Mouse (Mus musculus) forebrain, embryonic 15.5 days (tissue): Measurements from ENCODE around the gene Hephl1. TPM values are rescaled to one million over a fixed set of nuclear protein-coding genes. Genes with fewer than 3 reads are reported as not detected.

Experiments used
- ATAC-seq: fragments of 200-750 bp; cut with Nextera tagmentation; replicated peaks from 2 replicates; pipeline ENCODE4 v1.8.0; 2017; ENCODE audit warnings: mild to moderate bottlenecking, moderate TSS enrichment, moderate library complexity
- H3K27ac ChIP-seq: fragments of 300-500 bp; sonication (generic); replicated peaks from 2 replicates; pipeline ENCODE4 v1.5.1; 2015; ENCODE audit warnings: mild to moderate bottlenecking, inconsistent platforms
- H3K27me3 ChIP-seq: fragments of 300-500 bp; sonication (generic); 2 replicates; pipeline ENCODE4 v1.6.1; 2015; ENCODE audit warnings: inconsistent platforms
- H3K36me3 ChIP-seq: fragments of 300-500 bp; sonication (generic); 2 replicates; pipeline ENCODE4 v1.6.1; 2015; ENCODE audit warnings: mild to moderate bottlenecking, inconsistent platforms
- H3K4me1 ChIP-seq: fragments of 300-500 bp; sonication (generic); 2 replicates; pipeline ENCODE4 v1.6.1; 2015; ENCODE audit warnings: inconsistent platforms
- H3K4me2 ChIP-seq: fragments of 300-500 bp; sonication (generic); replicated peaks from 2 replicates; pipeline ENCODE4 v1.6.1; 2015; ENCODE audit warnings: mild to moderate bottlenecking, inconsistent platforms
- H3K4me3 ChIP-seq: fragments of 300-500 bp; sonication (generic); 2 replicates; pipeline ENCODE4 v1.5.1; 2015; ENCODE audit warnings: mild to moderate bottlenecking, inconsistent platforms
- H3K9ac ChIP-seq: fragments of 300-500 bp; sonication (generic); replicated peaks from 2 replicates; pipeline ENCODE4 v1.6.1; 2015; ENCODE audit warnings: mild to moderate bottlenecking, inconsistent platforms
- H3K9me3 ChIP-seq: fragments of 300-500 bp; sonication (generic); 2 replicates; pipeline ENCODE4 v1.6.1; 2016; ENCODE audit warnings: inconsistent platforms
- WGBS: fragments of 180-500 bp; shearing (Covaris S2); methylation state at CpG from one replicate; pipeline ENCODE4 v1.1.7; 2015; ENCODE audit warnings: mixed read lengths; 5-methylcytosine and 5-hydroxymethylcytosine counted together
- polyA plus RNA-seq: library from polyadenylated mRNA; unstranded; fragments of >200 nt; fragmentation: Nextera tagmentation; extraction: Ambion mirVana; gene quantifications from 2 replicates; pipeline ENCODE4 v1.2.1, GENCODE M21; 2015

Gene Hephl1
- polyA plus RNA-seq, 1 experiment from 2014 or later: not detected

- peaks cover 10% of the 10 kb centered on the region; the same call in 1 of the 2 replicates for H3K36me3 ChIP-seq
- H3K27me3 ChIP-seq: no peaks in the 10 kb centered on the region
- no peaks in the 10 kb centered on the region for H3K9me3 ChIP-seq
- peaks cover 2% of the 10 kb centered on the region; the same call in 1 of the 2 replicates for H3K4me1 ChIP-seq
- no peak overlapping the region for H3K27ac ChIP-seq
- no peak overlapping the region for H3K9ac ChIP-seq
- H3K4me3 ChIP-seq: no peak overlapping the region
- no peak for ATAC-seq
- 72% methylated on average over 8 of the region's 8 CpGs for WGBS
- no peak overlapping the region for H3K4me2 ChIP-seq
These were observed 81.1 kb downstream of the Hephl1 start for GRCm38 (mm10) chr9:15030771-15031170.

GRCm38 (mm10) chr9:15029025-15029727 lies 82.7 kb downstream of the Hephl1 start:
- ATAC-seq: peak; percentile 41; the same call in 1 of the 2 replicates
- Histone ChIP-seq H3K4me1 (peaks cover 2% of the 10 kb centered on the region; the same call in 1 of the 2 replicates), H3K9me3 (no peaks in the 10 kb centered on the region), H3K27ac (no peak overlapping the region), H3K4me2 (no peak overlapping the region), H3K4me3 (no peak overlapping the region), H3K9ac (no peak overlapping the region), H3K36me3 (peaks cover 10% of the 10 kb centered on the region; the same call in 1 of the 2 replicates), H3K27me3 (no peaks in the 10 kb centered on the region)
- 52% methylated on average over 5 of the region's 5 CpGs for WGBS

GRCm38 (mm10) chr9:15027725-15028124 lies 84.2 kb downstream of the Hephl1 start:
- WGBS: 68% methylated on average over 3 of the region's 3 CpGs
- Histone ChIP-seq H3K4me2 (no peak overlapping the region), H3K36me3 (peaks cover 10% of the 10 kb centered on the region; the same call in 1 of the 2 replicates), H3K27ac (no peak overlapping the region), H3K9ac (no peak overlapping the region), H3K27me3 (no peaks in the 10 kb centered on the region), H3K4me1 (peaks cover 2% of the 10 kb centered on the region; the same call in 1 of the 2 replicates), H3K9me3 (no peaks in the 10 kb centered on the region), H3K4me3 (no peak overlapping the region)
- ATAC-seq: no peak

- Histone ChIP-seq H3K9me3 (no peaks in the 10 kb centered on the region), H3K27me3 (no peaks in the 10 kb centered on the region), H3K4me2 (no peak overlapping the region), H3K4me3 (no peak overlapping the region), H3K27ac (no peak overlapping the region), H3K9ac (no peak overlapping the region), H3K4me1 (no peaks in the 10 kb centered on the region), H3K36me3 (peaks cover 23% of the 10 kb centered on the region)
- no peak for ATAC-seq
- 94% methylated on average over 1 of the region's 1 CpGs for whole genome bisulfite sequencing
These were observed 88.9 kb downstream of the Hephl1 start for GRCm38 (mm10) chr9:15023049-15023448.

GRCm38 (mm10) chr9:15021156-15021555 lies 90.8 kb downstream of the Hephl1 start:
- H3K4me3 ChIP-seq: no peak overlapping the region
- H3K9ac ChIP-seq: no peak overlapping the region
- H3K9me3 ChIP-seq: no peaks in the 10 kb centered on the region
- H3K27me3 ChIP-seq: no peaks in the 10 kb centered on the region
- no peaks in the 10 kb centered on the region for H3K4me1 ChIP-seq
- peaks cover 18% of the 10 kb centered on the region for H3K36me3 ChIP-seq
- ATAC-seq: no peak; the same call in 1 of the 2 replicates
- WGBS: 68% methylated on average over 9 of the region's 9 CpGs
- H3K4me2 ChIP-seq: no peak overlapping the region
- H3K27ac ChIP-seq: no peak overlapping the region

GRCm38 (mm10) chr9:15020561-15021080 lies 91.3 kb downstream of the Hephl1 start:
- no peaks in the 10 kb centered on the region for H3K27me3 ChIP-seq
- ATAC-seq: no peak
- H3K4me3 ChIP-seq: no peak overlapping the region
- no peak overlapping the region for H3K4me2 ChIP-seq
- WGBS: 92% methylated on average over 5 of the region's 5 CpGs
- peaks cover 18% of the 10 kb centered on the region for H3K36me3 ChIP-seq
- no peak overlapping the region for H3K27ac ChIP-seq
- no peaks in the 10 kb centered on the region for H3K9me3 ChIP-seq
- H3K4me1 ChIP-seq: no peaks in the 10 kb centered on the region
- H3K9ac ChIP-seq: no peak overlapping the region

- no peak overlapping the region for H3K27ac ChIP-seq
- peaks cover 18% of the 10 kb centered on the region for H3K36me3 ChIP-seq
- H3K9ac ChIP-seq: no peak overlapping the region
- H3K4me1 ChIP-seq: no peaks in the 10 kb centered on the region
- H3K4me2 ChIP-seq: no peak overlapping the region
- no peaks in the 10 kb centered on the region for H3K27me3 ChIP-seq
- no peaks in the 10 kb centered on the region for H3K9me3 ChIP-seq
- 93% methylated on average over 5 of the region's 5 CpGs for WGBS
- no peak for ATAC-seq
- no peak overlapping the region for H3K4me3 ChIP-seq
These were observed 93.2 kb downstream of the Hephl1 start for GRCm38 (mm10) chr9:15018756-15019131.

GRCm38 (mm10) chr9:15017791-15018755 lies 93.8 kb downstream of the Hephl1 start:
- no peak overlapping the region for H3K4me3 ChIP-seq
- peaks cover 18% of the 10 kb centered on the region for H3K36me3 ChIP-seq
- ATAC-seq: no peak
- WGBS: 88% methylated on average over 18 of the region's 18 CpGs
- H3K4me1 ChIP-seq: no peaks in the 10 kb centered on the region
- no peak overlapping the region for H3K9ac ChIP-seq
- H3K9me3 ChIP-seq: no peaks in the 10 kb centered on the region
- no peak overlapping the region for H3K4me2 ChIP-seq
- H3K27ac ChIP-seq: no peak overlapping the region
- H3K27me3 ChIP-seq: no peaks in the 10 kb centered on the region

- Histone ChIP-seq H3K27ac (no peak overlapping the region), H3K9ac (no peak overlapping the region), H3K4me2 (no peak overlapping the region), H3K27me3 (no peaks in the 10 kb centered on the region), H3K9me3 (no peaks in the 10 kb centered on the region), H3K4me1 (no peaks in the 10 kb centered on the region), H3K36me3 (peaks cover 11% of the 10 kb centered on the region), H3K4me3 (no peak overlapping the region)
- peak; percentile 67 for ATAC-seq
- WGBS: 54% methylated on average over 7 of the region's 7 CpGs
These were observed 96.5 kb downstream of the Hephl1 start for GRCm38 (mm10) chr9:15015223-15015956.

- Histone ChIP-seq H3K27me3 (no peaks in the 10 kb centered on the region), H3K4me3 (no peak overlapping the region), H3K9me3 (no peaks in the 10 kb centered on the region), H3K4me2 (no peak overlapping the region), H3K36me3 (peaks cover 35% of the 10 kb centered on the region), H3K4me1 (peaks cover 12% of the 10 kb centered on the region), H3K27ac (no peak overlapping the region), H3K9ac (no peak overlapping the region)
- ATAC-seq: no peak
- 72% methylated on average over 14 of the region's 14 CpGs for WGBS
These were observed 104.3 kb downstream of the Hephl1 start for GRCm38 (mm10) chr9:15007566-15007965.

GRCm38 (mm10) chr9:15004298-15004685 lies 107.6 kb downstream of the Hephl1 start:
- H3K27ac ChIP-seq: no peak overlapping the region
- ATAC-seq: no peak
- no peak overlapping the region for H3K4me3 ChIP-seq
- 81% methylated on average over 9 of the region's 9 CpGs for WGBS
- H3K9me3 ChIP-seq: no peaks in the 10 kb centered on the region
- H3K4me2 ChIP-seq: no peak overlapping the region
- H3K4me1 ChIP-seq: peaks cover 12% of the 10 kb centered on the region
- peaks cover 38% of the 10 kb centered on the region for H3K36me3 ChIP-seq
- H3K27me3 ChIP-seq: no peaks in the 10 kb centered on the region
- H3K9ac ChIP-seq: no peak overlapping the region
